ENCODE assay signal across 24 mouse cellular contexts in genomic region chr13:31254016-31254415, GRCm38 (mm10).
"Had no signal": no experiment of that assay in that cellular context is flagged by ENCODE, and none has a peak within 500 bp of the region (broad histone marks: within the 10 kb centered on the region; RNA-seq: fewer than 3 reads in every experiment).

No protein-coding gene starts in this region.

- H3K4me1 ChIP-seq: heart, embryonic 13.5 days; heart, embryonic 15.5 days; hindbrain, embryonic 10.5 days; hindbrain, embryonic 12.5 days; intestine, embryonic 15.5 days; limb, embryonic 10.5 days; limb, embryonic 12.5 days had no signal

- H3K36me3 ChIP-seq: heart, embryonic 13.5 days; heart, embryonic 15.5 days; hindbrain, embryonic 10.5 days; hindbrain, embryonic 12.5 days; intestine, embryonic 15.5 days; limb, embryonic 10.5 days; limb, embryonic 12.5 days had no signal

- H3K4me3 ChIP-seq: gastrocnemius, adult 2 months; heart, adult 2 months; heart, embryonic 13.5 days; heart, embryonic 15.5 days; hindbrain, embryonic 10.5 days; hindbrain, embryonic 12.5 days; intestine, embryonic 15.5 days; limb, embryonic 10.5 days; limb, embryonic 12.5 days had no signal

- H3K27ac ChIP-seq: gastrocnemius, adult 2 months; heart, adult 2 months; heart, embryonic 13.5 days; heart, embryonic 15.5 days; hindbrain, embryonic 10.5 days; hindbrain, embryonic 12.5 days; hindbrain, embryonic 14.5 days; intestine, embryonic 15.5 days; limb, embryonic 10.5 days; limb, embryonic 12.5 days had no signal

- H3K9me3 ChIP-seq: heart, embryonic 13.5 days; heart, embryonic 15.5 days; hindbrain, embryonic 10.5 days; hindbrain, embryonic 12.5 days; intestine, embryonic 15.5 days; limb, embryonic 10.5 days; limb, embryonic 12.5 days had no signal

- H3K4me2 ChIP-seq: heart, embryonic 11.5 days; heart, embryonic 13.5 days; heart, embryonic 15.5 days; hindbrain, embryonic 12.5 days; hindbrain, embryonic 14.5 days; intestine, embryonic 15.5 days; limb, embryonic 12.5 days had no signal

- H3K9ac ChIP-seq: heart, embryonic 13.5 days; heart, embryonic 15.5 days; hindbrain, embryonic 12.5 days; hindbrain, embryonic 14.5 days; intestine, embryonic 15.5 days; limb, embryonic 12.5 days had no signal

- DNase-seq: gastrocnemius, adult 2 months; gastrocnemius, postnatal 10 days; gastrocnemius, postnatal 25 days; heart, adult 2 months; heart, postnatal 4 days; kidney, adult 18-20 months; kidney, adult 8-10 months; kidney, postnatal 10 days; kidney, postnatal 25 days; layer of hippocampus, adult 9-11 months; layer of hippocampus, postnatal 36 days; liver had no signal

- H3K27me3 ChIP-seq: heart, embryonic 13.5 days; heart, embryonic 15.5 days; hindbrain, embryonic 12.5 days; intestine, embryonic 15.5 days; limb, embryonic 12.5 days had no signal

- ATAC-seq: hindbrain, embryonic 16.5 days; inflammation-experienced regulatory T-cells, adult 6 months; intestine, embryonic 15.5 days; intestine, postnatal 0 days had no signal
